Mouse (Mus musculus): Measurements from ENCODE around the gene Topbp1. TPM values are rescaled to one million over a fixed set of nuclear protein-coding genes. Genes with fewer than 3 reads are reported as not detected.

Topbp1 gene
- 11.0 TPM for polyA plus RNA-seq (2015; fragmentation: Illumina TruSeq; extraction: RNeasy Lipid Tissue Mini Kit (QIAGEN cat#74804); ENCODE audit: low read depth, low replicate concordance)

DNA sequence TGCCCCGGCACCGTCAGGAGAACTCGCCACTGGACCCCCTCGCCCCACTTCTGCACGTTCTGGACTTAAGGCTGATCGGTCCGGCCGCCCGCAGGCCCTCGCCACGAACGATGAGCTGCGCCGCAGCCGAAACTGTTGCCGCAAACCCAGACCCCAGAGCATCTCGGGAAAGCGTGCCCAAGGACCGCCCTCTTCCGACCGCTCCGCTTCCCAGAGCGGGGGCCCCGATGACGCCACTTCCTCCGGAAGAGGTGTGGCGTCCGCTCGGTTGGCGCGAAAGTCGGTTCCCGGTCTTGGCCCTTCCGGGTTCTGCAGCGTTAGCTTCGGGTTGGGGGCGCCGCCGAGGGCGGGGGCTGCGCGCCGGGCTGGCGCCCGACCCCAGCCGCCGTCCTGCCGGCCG is at the start of gene Topbp1, which contains the start of gene 1300017J02Rik:
TSS of gene Topbp1 (plus strand) at position 289 of the 400 bp plus-strand sequence.
TSS of gene 1300017J02Rik (minus strand) at position 156 of the 400 bp plus-strand sequence.

DNA sequence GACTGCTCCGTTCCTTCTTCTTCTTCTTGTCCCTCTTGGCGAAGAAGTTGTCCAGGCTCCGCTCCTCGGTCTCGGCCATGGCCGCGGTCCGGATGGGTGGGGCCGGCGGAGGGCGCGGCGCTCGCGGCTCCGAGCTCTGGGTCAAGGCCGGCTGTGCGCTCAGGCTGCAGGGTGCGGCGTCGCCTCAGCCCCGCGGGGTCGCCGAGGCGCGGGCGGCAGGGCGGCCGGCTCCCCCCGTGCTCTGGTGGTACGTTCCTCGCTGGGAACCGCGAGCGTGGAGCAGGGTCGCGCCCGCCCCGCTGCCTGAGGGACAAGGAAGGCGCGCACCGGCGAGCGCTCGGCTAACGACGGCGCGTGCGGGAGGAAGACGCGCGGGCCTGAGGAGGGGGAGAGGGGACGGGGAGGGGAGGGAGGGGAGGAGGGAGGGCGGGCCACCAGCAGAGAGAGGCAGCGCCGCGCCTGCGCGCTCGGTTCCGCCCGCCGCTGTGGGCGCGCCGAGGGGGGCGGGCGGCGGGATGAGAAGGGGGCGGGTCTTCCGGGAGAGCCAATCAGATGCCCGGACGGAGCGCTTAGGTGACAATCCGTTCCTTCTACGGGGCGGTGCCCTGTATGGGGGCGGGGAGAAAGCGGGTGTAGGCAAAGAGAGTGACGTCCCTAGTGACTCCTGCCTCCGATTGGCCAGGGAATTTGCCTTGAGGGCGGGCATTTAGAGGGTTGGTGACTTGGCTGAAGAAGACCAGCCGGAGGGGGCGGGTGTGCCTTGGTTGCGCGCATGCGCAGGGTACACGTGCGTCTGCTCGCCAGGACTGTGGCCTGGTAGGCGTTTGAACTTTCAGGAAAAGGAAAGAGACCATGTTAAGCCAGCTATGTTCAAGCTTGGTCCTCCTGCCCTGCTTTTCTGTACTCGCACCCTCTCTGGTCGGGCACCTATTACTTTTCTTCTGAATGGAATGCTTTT is 60.6 kb downstream of the Topbp1 start, which contains the start of gene Cdv3:
TSS of gene Cdv3 (minus strand) at position 551 of the 958 bp plus-strand sequence.

Other genes starting within 250 kb of the Topbp1 start
- gene Rab6b, start 193.4 kb upstream of the Topbp1 start, polyA plus RNA-seq (2015; fragmentation: Illumina TruSeq; extraction: RNeasy Lipid Tissue Mini Kit (QIAGEN cat#74804); ENCODE audit: low read depth, low replicate concordance): 419 TPM
- 33.7 TPM for gene Srprb, start 103.1 kb upstream of the Topbp1 start, polyA plus RNA-seq (2015; fragmentation: Illumina TruSeq; extraction: RNeasy Lipid Tissue Mini Kit (QIAGEN cat#74804); ENCODE audit: low read depth, low replicate concordance)
- gene Gm20425, start 74.9 kb upstream of the Topbp1 start, polyA plus RNA-seq (2015; fragmentation: Illumina TruSeq; extraction: RNeasy Lipid Tissue Mini Kit (QIAGEN cat#74804); ENCODE audit: low read depth, low replicate concordance): 4.3 TPM
- gene Trf, start 74.8 kb upstream of the Topbp1 start, polyA plus RNA-seq (2015; fragmentation: Illumina TruSeq; extraction: RNeasy Lipid Tissue Mini Kit (QIAGEN cat#74804); ENCODE audit: low read depth, low replicate concordance): 580 TPM
- not detected for gene 1300017J02Rik, start 133 bp upstream of the Topbp1 start, polyA plus RNA-seq (2015; fragmentation: Illumina TruSeq; extraction: RNeasy Lipid Tissue Mini Kit (QIAGEN cat#74804); ENCODE audit: low read depth, low replicate concordance)
- gene Cdv3, start 60.6 kb downstream of the Topbp1 start, polyA plus RNA-seq (2015; fragmentation: Illumina TruSeq; extraction: RNeasy Lipid Tissue Mini Kit (QIAGEN cat#74804); ENCODE audit: low read depth, low replicate concordance): 58.6 TPM
- gene Bfsp2, start 175.2 kb downstream of the Topbp1 start, polyA plus RNA-seq (2015; fragmentation: Illumina TruSeq; extraction: RNeasy Lipid Tissue Mini Kit (QIAGEN cat#74804); ENCODE audit: low read depth, low replicate concordance): 10.9 TPM

Data from brain, adult 10 weeks (tissue).